Mouse (Mus musculus) megakaryocyte, embryonic 14.5 days (primary cell): Measurements from ENCODE around the gene Tigd2.

ENCODE experiments used
- FLI1 ChIP-seq: IDR thresholded peaks from 2 replicates; pipeline ENCODE4 v1.6.1; 2012; ENCODE audit warnings: low read length, inconsistent platforms, mixed read lengths
- GATA1 ChIP-seq: IDR thresholded peaks from 3 replicates; pipeline ENCODE4 v1.6.1; 2012; ENCODE audit warnings: mixed read lengths, low read length, inconsistent platforms, borderline replicate concordance

GRCm38 (mm10) chr6:59190006-59190405 lies 18.7 kb upstream of the Tigd2 start:
- TF ChIP-seq GATA1 (no peak), FLI1 (no peak)
